Mouse (Mus musculus): Measurements from ENCODE around the gene Mapk3. TPM values are rescaled to one million over a fixed set of nuclear protein-coding genes. Genes with fewer than 3 reads are reported as not detected.
A peak's percentile ranks its signal among the peaks of the same experiment; 100 is the strongest.

Mapk3 gene
- polyA plus RNA-seq, 1 experiment from 2014 or later, result 65.2 TPM

DNA sequence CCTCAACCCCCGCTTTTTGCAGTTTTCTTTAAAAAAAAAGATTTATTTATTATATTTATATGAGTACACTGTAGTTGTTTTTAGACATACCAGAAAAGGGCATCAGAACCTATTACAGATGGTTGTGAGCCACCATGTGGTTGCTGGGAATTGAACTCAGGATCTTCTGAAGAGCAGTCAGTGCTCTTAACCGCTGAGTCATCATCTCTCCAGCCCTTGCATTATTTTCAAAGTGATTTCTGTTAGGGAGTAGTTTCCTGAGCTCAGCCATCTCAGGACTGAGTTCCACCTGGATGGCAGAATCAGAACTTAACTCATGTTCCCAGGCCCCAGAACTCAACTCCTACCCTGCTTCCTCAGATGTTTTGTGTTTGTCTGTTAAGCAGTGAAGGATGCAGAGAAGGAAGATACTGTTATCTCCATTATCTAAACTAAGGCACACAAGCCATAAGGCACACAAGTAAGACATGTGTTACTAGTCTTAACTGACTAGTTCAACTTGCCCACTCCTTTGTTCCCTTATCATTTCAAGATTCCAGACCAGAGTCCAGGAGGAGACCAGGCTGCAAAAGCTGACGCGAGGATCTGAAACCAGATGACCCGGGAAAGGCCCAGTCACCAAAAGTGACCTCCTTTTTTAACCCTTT is 50.4 kb downstream of the Mapk3 start:
- peaks cover 7% of the 10 kb centered on the region for H3K27me3 ChIP-seq
- peak overlapping the region; percentile 72; the same call in 1 of the 2 replicates for H3K4me3 ChIP-seq
- H3K9ac ChIP-seq, result no peak overlapping the region
- H3K4me1 ChIP-seq, result peaks cover 22% of the 10 kb centered on the region
- WGBS, result 63% methylated on average over 5 of the region's 5 CpGs
- H3K36me3 ChIP-seq, result peaks cover 8% of the 10 kb centered on the region; the same call in 1 of the 2 replicates
- no peak overlapping the region for H3K27ac ChIP-seq
- no peaks in the 10 kb centered on the region for H3K9me3 ChIP-seq
- H3K4me2 ChIP-seq, result peak overlapping the region; percentile 81; the same call in 1 of the 2 replicates
- ATAC-seq (ENCODE audit: insufficient number of reproducible peaks, low FRiP score, low TSS enrichment, low read depth), result no peak

Other genes starting within 250 kb of the Mapk3 start
- 173 and 191 TPM in 2 replicates for gene Eif3c, start 193.2 kb upstream of the Mapk3 start, polyA plus RNA-seq (2015; fragmentation: Nextera tagmentation; extraction: Ambion mirVana)
- gene Apobr, start 174.7 kb upstream of the Mapk3 start, polyA plus RNA-seq (2015; fragmentation: Nextera tagmentation; extraction: Ambion mirVana), result 0.79 and 1.9 TPM in 2 replicates
- 32.7 and 37.7 TPM in 2 replicates for gene Cln3, start 173.8 kb upstream of the Mapk3 start, polyA plus RNA-seq (2015; fragmentation: Nextera tagmentation; extraction: Ambion mirVana)
- gene Il27, start 164.7 kb upstream of the Mapk3 start, polyA plus RNA-seq (2015; fragmentation: Nextera tagmentation; extraction: Ambion mirVana), result not detected in 2 replicates
- 29.8 and 41.9 TPM in 2 replicates for gene Nupr1, start 128.7 kb upstream of the Mapk3 start, polyA plus RNA-seq (2015; fragmentation: Nextera tagmentation; extraction: Ambion mirVana)
- 43.4 and 43.9 TPM in 2 replicates for gene Sgf29, start 110.3 kb upstream of the Mapk3 start, polyA plus RNA-seq (2015; fragmentation: Nextera tagmentation; extraction: Ambion mirVana)
- gene Sult1a1, start 83.2 kb upstream of the Mapk3 start, polyA plus RNA-seq (2015; fragmentation: Nextera tagmentation; extraction: Ambion mirVana), result 12.2 and 17.5 TPM in 2 replicates
- gene Bola2, start 64.2 kb upstream of the Mapk3 start, polyA plus RNA-seq (2015; fragmentation: Nextera tagmentation; extraction: Ambion mirVana), result 109 and 131 TPM in 2 replicates
- gene Slx1b, start 63.8 kb upstream of the Mapk3 start, polyA plus RNA-seq (2015; fragmentation: Nextera tagmentation; extraction: Ambion mirVana), result 10.5 and 12.3 TPM in 2 replicates
- 44.5 and 46.5 TPM in 2 replicates for gene Coro1a, start 51.8 kb upstream of the Mapk3 start, polyA plus RNA-seq (2015; fragmentation: Nextera tagmentation; extraction: Ambion mirVana)
- 16.8 and 17.7 TPM in 2 replicates for gene Gdpd3, start 6.7 kb downstream of the Mapk3 start, polyA plus RNA-seq (2015; fragmentation: Nextera tagmentation; extraction: Ambion mirVana)
- 117 and 122 TPM in 2 replicates for gene Ypel3, start 17.4 kb downstream of the Mapk3 start, polyA plus RNA-seq (2015; fragmentation: Nextera tagmentation; extraction: Ambion mirVana)
- gene Tbx6, start 21.9 kb downstream of the Mapk3 start, polyA plus RNA-seq (2015; fragmentation: Nextera tagmentation; extraction: Ambion mirVana), result 0.37 and 0.46 TPM in 2 replicates
- gene Ppp4c, start 32.9 kb downstream of the Mapk3 start, polyA plus RNA-seq (2015; fragmentation: Nextera tagmentation; extraction: Ambion mirVana), result 212 and 227 TPM in 2 replicates
- 0.22 and 0.56 TPM in 2 replicates for gene Fam57b, start 38.1 kb downstream of the Mapk3 start, polyA plus RNA-seq (2015; fragmentation: Nextera tagmentation; extraction: Ambion mirVana)
- gene 4930451I11Rik, start 72.0 kb downstream of the Mapk3 start, polyA plus RNA-seq (2015; fragmentation: Nextera tagmentation; extraction: Ambion mirVana), result not detected in 2 replicates
- gene Doc2a, start 87.8 kb downstream of the Mapk3 start, polyA plus RNA-seq (2015; fragmentation: Nextera tagmentation; extraction: Ambion mirVana), result 0.57 and 0.82 TPM in 2 replicates
- 26.7 and 30.1 TPM in 2 replicates for gene Hirip3, start 102.4 kb downstream of the Mapk3 start, polyA plus RNA-seq (2015; fragmentation: Nextera tagmentation; extraction: Ambion mirVana)
- 80.7 and 82.1 TPM in 2 replicates for gene Ino80e, start 102.8 kb downstream of the Mapk3 start, polyA plus RNA-seq (2015; fragmentation: Nextera tagmentation; extraction: Ambion mirVana)
- 40.9 and 46.3 TPM in 2 replicates for gene Taok2, start 125.1 kb downstream of the Mapk3 start, polyA plus RNA-seq (2015; fragmentation: Nextera tagmentation; extraction: Ambion mirVana)
- 31.3 and 35.1 TPM in 2 replicates for gene Tmem219, start 163.3 kb downstream of the Mapk3 start, polyA plus RNA-seq (2015; fragmentation: Nextera tagmentation; extraction: Ambion mirVana)
- gene Kctd13, start 169.3 kb downstream of the Mapk3 start, polyA plus RNA-seq (2015; fragmentation: Nextera tagmentation; extraction: Ambion mirVana), result 13.5 and 15.3 TPM in 2 replicates
- 0.10 TPM in 1 of 2 replicates, not detected in the other for gene Asphd1, start 190.0 kb downstream of the Mapk3 start, polyA plus RNA-seq (2015; fragmentation: Nextera tagmentation; extraction: Ambion mirVana)
- 0.46 and 0.50 TPM in 2 replicates for gene Sez6l2, start 191.0 kb downstream of the Mapk3 start, polyA plus RNA-seq (2015; fragmentation: Nextera tagmentation; extraction: Ambion mirVana)
- 105 and 119 TPM in 2 replicates for gene Cdipt, start 216.3 kb downstream of the Mapk3 start, polyA plus RNA-seq (2015; fragmentation: Nextera tagmentation; extraction: Ambion mirVana)
- 1.5 and 1.6 TPM in 2 replicates for gene Cdiptos, start 216.5 kb downstream of the Mapk3 start, polyA plus RNA-seq (2015; fragmentation: Nextera tagmentation; extraction: Ambion mirVana)

Measured in limb, embryonic 15.5 days (tissue).